ENCODE assay signal across 8 mouse cellular contexts in the genomic region with DNA sequence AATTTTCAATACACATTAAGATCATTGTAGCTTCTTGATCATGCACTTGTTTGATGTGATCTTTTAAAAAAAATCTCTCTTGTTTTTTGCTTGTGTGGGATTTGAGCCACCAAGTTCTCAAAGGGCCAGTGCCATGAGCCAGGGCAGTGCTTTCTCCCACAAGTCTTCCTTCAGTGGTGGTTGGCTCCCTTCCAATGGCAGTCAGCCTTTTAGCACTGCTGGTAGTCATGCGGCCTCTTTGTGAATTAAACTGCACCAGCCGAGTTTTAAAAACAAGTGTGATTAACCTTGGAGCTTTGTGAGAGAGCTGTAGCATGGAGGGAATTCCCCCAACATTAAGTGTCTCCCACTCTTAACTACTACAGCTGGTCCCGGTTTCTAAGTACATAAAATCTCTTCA.
A peak's percentile ranks its signal among the peaks of the same experiment; 100 is the strongest.
DNase-seq lines count a peak whose midpoint lies in the region; ATAC-seq and TF ChIP-seq lines count a peak whose summit lies in the region.

No protein-coding gene starts in this region.

- H3K4me3 ChIP-seq in heart, postnatal 0 days (ENCODE audit: low read depth, low read length): no peak overlapping the region

- peak; percentile 45 for DNase-seq in adrenal gland, adult 2 months
- DNase-seq in adrenal gland, adult 18-20 months (ENCODE audit: low spot score in 2 of 2): no peak
- DNase-seq in retina, adult 2 months (ENCODE audit: low read depth, low spot score): peak; percentile 47
- DNase-seq in retina, embryonic 14.5 days (ENCODE audit: low spot score): no peak
- peak; percentile 47 for DNase-seq in heart, postnatal 0 days (ENCODE audit: low spot score)
- DNase-seq in layer of hippocampus, postnatal 36 days: peak; percentile 18 to 24
- peak; percentile 5 for DNase-seq in testis, postnatal 14 days (ENCODE audit: low spot score)
- DNase-seq in thymus, postnatal 4 days: no peak

- H3K4me1 ChIP-seq in heart, postnatal 0 days (ENCODE audit: control insufficient read depth, insufficient read depth): peaks cover 8% of the 10 kb centered on the region; the same call in 1 of the 2 replicates

- H3K27ac ChIP-seq in heart, postnatal 0 days (ENCODE audit: low read depth): peak overlapping the region; percentile 59

- H3K9me3 ChIP-seq in heart, postnatal 0 days (replicated peaks; ENCODE audit: control insufficient read depth, low read length): no peaks in the 10 kb centered on the region

- H3K4me2 ChIP-seq in heart, postnatal 0 days (ENCODE audit: low read depth, low read length): no peak overlapping the region

- ATAC-seq in heart, postnatal 0 days (ENCODE audit: insufficient read depth, low read depth): no peak; the same call in 1 of the 2 replicates

- no peak overlapping the region for H3K9ac ChIP-seq in heart, postnatal 0 days (replicated peaks; ENCODE audit: low read depth, low read length)

- no peaks in the 10 kb centered on the region for H3K27me3 ChIP-seq in heart, postnatal 0 days (ENCODE audit: control insufficient read depth, insufficient read depth, low read length)

- TF ChIP-seq EP300 in heart, postnatal 0 days (IDR thresholded peaks at IDR 0.05; ENCODE audit: low read depth): no peak

- 21% methylated on average over 3 of the region's 3 CpGs for WGBS in heart, postnatal 0 days

- H3K36me3 ChIP-seq in heart, postnatal 0 days (replicated peaks; ENCODE audit: control insufficient read depth, insufficient read depth, low read length): no peaks in the 10 kb centered on the region

- no peak for TF ChIP-seq CTCF in heart, postnatal 0 days (IDR thresholded peaks at IDR 0.05; ENCODE audit: low read depth)

Comparison
In these comparisons a context has a peak if more than half of its experiments do, and no peak if none do; other contexts are left out.
1. DNase-seq: peak in adrenal gland, adult 2 months (single experiment), retina, adult 2 months (single experiment), heart, postnatal 0 days (single experiment), layer of hippocampus, postnatal 36 days (2 of 2) and testis, postnatal 14 days (single experiment); none in adrenal gland, adult 18-20 months (0 of 2), retina, embryonic 14.5 days (single experiment) and thymus, postnatal 4 days (single experiment).